Mouse (Mus musculus) layer of hippocampus, adult 2 months (tissue): ENCODE data around the gene 4833423E24Rik. TPM values are rescaled to one million over a fixed set of nuclear protein-coding genes. Genes with fewer than 3 reads are reported as not detected.

Experiments
- DNase-seq, 2 experiments: peaks; one replicate each; pipeline ENCODE4 v3.0.0; 2022; ENCODE audit warnings: low spot score in 2 of 2
- H3K27ac ChIP-seq: fragments of 200-600 bp; 2 replicates; pipeline ENCODE4 v1.8.1; 2022
- H3K4me3 ChIP-seq: fragments of 200-600 bp; 2 replicates; pipeline ENCODE4 v1.8.1; 2022; ENCODE audit warnings: mild to moderate bottlenecking
- CTCF ChIP-seq: fragments of 200-600 bp; conservative IDR thresholded peaks from 2 replicates; pipeline ENCODE4 v1.8.1; 2022; ENCODE audit warnings: antibody characterized with exemption, mild to moderate bottlenecking, moderate library complexity
- long read RNA-seq, 2 experiments: library from polyadenylated mRNA; stranded (forward); transcript quantifications; one replicate each; pipeline ENCODE4 v2.0.0; 2021; ENCODE audit warnings: borderline mapping rate in 2 of 2
- total RNA-seq, 2 experiments: library from RNA; stranded (reverse); gene quantifications; 2 replicates each; pipeline ENCODE4 v1.2.3; 2021

Gene 4833423E24Rik
- under 1 TPM; 0.15 to 0.26 TPM for total RNA-seq
- long read RNA-seq, experiment 1: 0 reads
- long read RNA-seq, experiment 2: 0 reads

DNA sequence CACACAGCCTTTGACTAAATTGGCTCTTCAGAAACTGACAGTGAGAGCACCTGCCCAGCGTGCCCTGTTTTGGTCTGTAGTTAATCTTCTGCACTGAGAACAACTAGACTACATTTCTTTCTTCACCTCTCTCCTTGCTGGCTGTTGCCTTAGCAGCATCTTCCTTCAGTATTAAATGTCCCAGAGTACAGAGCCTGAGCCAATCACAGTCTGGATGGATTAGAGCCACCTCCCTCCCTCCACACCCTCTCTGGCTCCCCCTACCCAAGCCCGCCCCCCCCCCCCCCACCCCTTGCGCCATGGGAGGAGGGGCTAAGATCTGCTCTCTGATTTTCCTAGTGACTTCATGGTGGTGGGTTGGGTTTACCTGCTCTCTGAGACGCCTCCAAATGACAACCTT is at the start of gene 4833423E24Rik:
4833423E24Rik (minus strand) TSS at position 146 of the 400 bp plus-strand sequence.
- Histone ChIP-seq H3K27ac (no peak within 1 kb of the TSS), H3K4me3 (no peak within 1 kb of the TSS)
- DNase-seq: no peak
- no peak for TF ChIP-seq CTCF

DNA sequence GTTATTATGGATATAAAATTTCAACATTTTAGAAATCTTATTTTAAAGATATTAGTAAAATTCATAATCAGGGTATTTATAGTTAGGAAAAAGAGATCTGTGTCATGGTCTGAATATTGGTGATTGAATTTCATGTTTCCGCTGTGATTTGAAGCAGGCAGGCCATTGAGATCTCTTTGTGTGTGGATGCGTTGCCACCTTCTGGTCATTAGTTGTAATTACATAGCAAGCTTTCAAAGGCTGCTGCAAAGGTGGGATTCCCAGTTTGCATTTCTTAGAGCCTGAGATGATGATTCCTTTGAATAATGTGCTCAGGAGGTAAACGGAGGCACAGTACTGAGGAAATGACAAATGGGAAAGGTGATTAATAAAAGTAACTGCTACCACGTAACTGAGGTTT is 42.4 kb upstream of the 4833423E24Rik start:
- peak; percentile 32 to 57 for DNase-seq
- peak; percentile 96 for TF ChIP-seq CTCF
- no peak overlapping the region for H3K4me3 ChIP-seq
- no peak overlapping the region for H3K27ac ChIP-seq

DNA sequence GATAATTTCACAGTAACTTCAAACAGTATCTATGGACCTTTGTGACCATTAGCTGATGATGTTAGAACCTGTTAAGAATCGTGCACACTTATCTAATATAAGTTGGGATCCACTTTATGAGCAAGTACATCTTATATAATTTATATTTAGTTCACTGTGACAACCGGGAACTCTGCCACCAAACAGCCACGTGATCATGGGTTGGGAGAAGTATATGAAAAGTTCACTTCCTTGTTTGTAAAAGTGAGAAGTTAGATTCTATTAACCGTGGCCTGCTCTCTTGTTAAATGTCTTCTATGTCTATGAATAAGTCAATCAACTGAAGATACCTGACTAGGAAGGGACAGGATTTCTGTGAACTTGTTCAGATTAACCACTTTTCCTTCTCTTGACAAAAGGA is 41.4 kb upstream of the 4833423E24Rik start:
- no peak for TF ChIP-seq CTCF
- H3K27ac ChIP-seq: no peak overlapping the region
- DNase-seq: no peak
- H3K4me3 ChIP-seq: no peak overlapping the region

DNA sequence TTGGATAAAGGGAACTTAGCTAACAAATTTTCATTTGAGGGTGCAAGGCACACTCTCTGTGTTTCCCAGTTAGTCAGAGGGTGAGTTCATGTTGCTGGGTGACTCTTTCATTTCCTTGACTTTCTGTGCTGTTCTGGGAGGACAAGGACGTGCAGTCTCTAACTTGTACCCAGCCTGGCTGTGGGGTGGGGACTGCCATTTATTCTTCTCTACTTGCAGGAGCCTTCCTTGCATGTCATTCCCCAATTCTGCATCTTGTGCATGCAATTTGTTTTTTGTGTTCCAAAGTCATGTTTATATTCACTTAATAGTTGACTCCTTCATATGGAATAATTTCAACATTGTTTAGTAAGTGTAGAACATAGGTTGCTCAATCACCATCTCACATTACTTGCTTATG is 36.0 kb upstream of the 4833423E24Rik start:
- TF ChIP-seq CTCF: no peak
- DNase-seq: no peak

DNA sequence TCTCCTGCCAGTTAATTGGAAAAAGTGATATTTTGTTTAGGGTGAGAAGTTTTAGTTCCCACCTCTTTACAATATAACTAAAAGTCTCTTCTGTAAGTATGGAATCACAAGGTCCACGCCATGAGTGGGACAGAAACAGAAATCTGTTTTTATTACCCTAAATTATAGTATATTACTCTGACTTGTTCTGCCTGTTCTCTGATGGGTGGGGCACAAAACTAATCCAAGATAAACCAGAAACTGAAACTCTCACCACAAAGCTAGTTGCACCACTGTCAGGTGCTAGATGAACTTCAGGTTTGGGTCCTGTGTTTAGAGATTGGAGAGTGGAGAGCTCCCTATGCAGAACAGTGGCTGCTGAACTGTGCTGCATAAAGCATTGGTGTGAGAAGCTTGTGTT is 15.1 kb upstream of the 4833423E24Rik start:
- H3K4me3 ChIP-seq: no peak overlapping the region
- H3K27ac ChIP-seq: no peak overlapping the region
- no peak for TF ChIP-seq CTCF
- no peak for DNase-seq

More for the DNA sequence above, 36.0 kb upstream of the 4833423E24Rik start:
- H3K27ac ChIP-seq: no peak overlapping the region
- H3K4me3 ChIP-seq: no peak overlapping the region

DNA sequence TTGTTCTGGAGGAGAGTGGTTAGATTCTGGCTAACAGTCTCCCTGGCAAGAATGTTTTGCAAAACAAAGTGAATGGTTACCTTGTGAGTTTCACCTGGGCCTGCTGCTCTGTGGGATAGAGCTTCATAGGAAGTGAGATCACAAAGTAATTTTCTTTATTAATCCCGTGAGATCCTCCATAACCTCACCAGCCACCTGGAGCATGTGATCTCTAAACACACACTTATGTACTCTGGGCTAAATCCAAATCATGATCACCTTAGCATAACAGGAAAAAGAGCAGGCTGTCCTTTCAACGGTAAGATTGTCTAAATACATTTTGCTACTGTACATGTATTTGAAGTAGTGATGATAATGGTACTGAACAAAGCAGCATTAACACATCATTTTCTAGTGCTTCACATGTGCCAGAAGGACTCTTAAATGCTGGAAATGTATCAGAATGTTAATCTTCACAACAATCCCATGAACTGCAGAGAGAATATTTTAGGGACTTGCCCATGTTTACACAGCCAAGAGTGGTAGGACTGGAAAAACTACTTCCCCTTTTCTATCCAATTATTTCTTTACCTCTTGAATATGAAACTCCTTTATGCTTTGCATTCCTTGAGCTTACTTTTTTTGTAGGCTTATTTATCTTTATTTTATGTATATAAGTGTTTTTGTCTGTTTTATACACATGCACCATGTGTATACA is 13.4 kb upstream of the 4833423E24Rik start:
- TF ChIP-seq CTCF: no peak
- H3K27ac ChIP-seq: no peak overlapping the region
- no peak overlapping the region for H3K4me3 ChIP-seq
- no peak for DNase-seq

DNA sequence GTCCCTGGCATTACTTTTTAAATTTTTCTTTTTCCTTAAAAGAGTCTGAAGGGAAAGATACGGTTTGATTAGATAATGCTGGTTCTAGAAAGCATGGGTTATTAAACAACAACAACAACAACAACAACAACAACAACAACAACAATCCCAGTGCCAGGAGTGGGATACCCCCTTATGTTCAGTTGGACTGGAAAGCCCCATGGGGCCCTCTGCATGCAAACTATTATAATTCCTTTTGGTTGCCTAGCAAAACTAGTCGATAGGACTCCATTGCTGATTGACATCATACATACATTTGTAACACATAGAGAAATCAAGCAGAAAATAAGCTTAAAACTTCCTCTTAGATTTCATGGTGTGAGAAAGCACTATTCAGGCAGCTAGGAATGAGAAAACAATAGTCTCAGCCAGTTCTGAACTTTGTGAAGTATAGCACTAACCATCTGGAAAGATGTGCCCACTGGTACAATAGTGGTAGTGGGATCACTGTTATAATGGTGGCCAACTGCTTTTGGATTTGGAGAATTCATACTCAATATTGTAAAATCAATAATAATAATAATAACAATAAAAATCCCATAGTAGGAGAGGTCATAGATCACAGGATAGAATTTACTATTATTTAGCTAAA is 4.2 kb upstream of the 4833423E24Rik start:
- no peak for DNase-seq
- Histone ChIP-seq H3K4me3 (no peak overlapping the region), H3K27ac (no peak overlapping the region)
- no peak for TF ChIP-seq CTCF

DNA sequence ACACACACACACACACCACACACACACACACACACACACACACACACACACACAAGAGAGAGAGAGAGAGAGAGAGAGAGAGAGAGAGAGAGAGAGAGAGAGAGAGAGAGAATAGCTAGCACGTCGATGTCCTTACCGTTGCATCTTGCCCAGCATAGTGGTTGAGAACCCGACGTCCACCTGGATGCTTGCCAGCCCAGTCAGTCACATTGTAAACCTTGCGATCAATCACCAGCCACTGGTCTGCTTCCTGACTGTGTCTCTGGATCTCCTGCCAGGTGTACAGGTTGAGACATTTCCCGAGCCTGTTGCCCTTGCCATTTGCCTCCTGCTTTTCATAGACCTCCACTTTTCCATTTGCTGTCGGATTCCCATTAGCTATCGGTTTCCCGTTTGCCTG is 532 bp downstream of the 4833423E24Rik start:
- H3K27ac ChIP-seq: no peak overlapping the region
- no peak overlapping the region for H3K4me3 ChIP-seq
- TF ChIP-seq CTCF: no peak
- DNase-seq: no peak

DNA sequence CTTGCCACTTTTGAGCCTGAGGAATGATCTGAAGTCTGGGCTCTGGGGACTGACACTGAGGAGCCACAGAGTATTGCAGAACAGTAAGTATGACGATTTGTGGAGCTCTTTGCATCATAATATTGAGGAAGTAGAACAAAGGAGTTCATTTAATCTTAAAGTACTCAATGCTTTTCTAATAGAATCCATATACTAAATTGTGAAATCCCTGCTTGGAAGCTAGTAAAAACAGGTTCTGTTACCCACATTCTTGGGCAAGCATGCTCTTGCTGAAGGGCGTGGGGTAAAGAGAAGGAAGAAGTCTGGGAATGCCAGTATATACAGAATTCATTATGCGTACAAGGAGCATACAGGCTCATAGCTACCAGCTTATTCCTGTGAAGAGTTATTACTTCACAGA is 8.4 kb downstream of the 4833423E24Rik start:
- H3K27ac ChIP-seq: no peak overlapping the region
- DNase-seq: no peak
- H3K4me3 ChIP-seq: no peak overlapping the region
- no peak for TF ChIP-seq CTCF

GRCm38 (mm10) chr2:85490396-85490795 is 28.4 kb downstream of the 4833423E24Rik start:
- no peak overlapping the region for H3K4me3 ChIP-seq
- no peak for TF ChIP-seq CTCF
- H3K27ac ChIP-seq: no peak overlapping the region
- no peak for DNase-seq

DNA sequence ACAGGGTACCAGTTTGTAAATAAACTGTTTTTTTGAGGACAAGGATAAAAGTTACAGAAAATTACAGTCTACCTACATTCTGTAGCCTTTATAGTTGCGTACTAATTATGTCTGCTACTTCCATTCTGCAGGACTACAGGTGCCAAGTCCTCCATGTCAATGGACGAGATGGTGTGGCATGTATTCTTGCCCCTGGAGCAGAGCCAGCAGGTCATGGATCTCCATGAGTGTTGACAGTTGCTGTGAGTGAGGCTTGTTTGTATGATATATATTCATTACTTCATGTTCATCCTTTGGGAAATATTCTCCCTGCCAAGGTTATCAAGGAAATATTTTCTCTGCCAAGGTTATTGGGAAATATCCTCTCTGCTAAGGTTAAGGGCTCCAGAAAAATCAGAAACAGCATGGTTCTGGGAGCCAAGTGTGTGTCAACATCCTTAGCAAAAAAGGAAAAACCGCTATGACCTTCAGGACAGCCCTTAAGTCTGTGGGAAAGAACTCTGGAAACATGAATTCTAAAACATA is 52.0 kb downstream of the 4833423E24Rik start:
- TF ChIP-seq CTCF: no peak
- DNase-seq: no peak
- no peak overlapping the region for H3K27ac ChIP-seq
- no peak overlapping the region for H3K4me3 ChIP-seq

GRCm38 (mm10) chr2:85443539-85443938 is 75.3 kb downstream of the 4833423E24Rik start, which contains the start of gene Olfr995:
Gene Olfr995 (minus strand): TSS chr2:85443639.
- TF ChIP-seq CTCF: no peak
- Histone ChIP-seq H3K4me3 (no peak within 1 kb of the TSS), H3K27ac (no peak within 1 kb of the TSS)
- no peak for DNase-seq

GRCm38 (mm10) chr2:85442546-85442945 is 76.3 kb downstream of the 4833423E24Rik start:
- Histone ChIP-seq H3K27ac (no peak overlapping the region), H3K4me3 (no peak overlapping the region)
- TF ChIP-seq CTCF: no peak
- no peak for DNase-seq

GRCm38 (mm10) chr2:85436351-85436750 is 82.5 kb downstream of the 4833423E24Rik start, which contains the start of gene Olfr994:
Gene Olfr994 (minus strand): TSS chr2:85436451.
- TF ChIP-seq CTCF: no peak
- no peak for DNase-seq
- Histone ChIP-seq H3K4me3 (no peak within 1 kb of the TSS), H3K27ac (no peak within 1 kb of the TSS)

Other genes starting within 250 kb of the 4833423E24Rik start
- not detected for gene Olfr987, start 179.7 kb downstream of the 4833423E24Rik start, total RNA-seq
- not detected for gene Olfr988, start 155.8 kb downstream of the 4833423E24Rik start, total RNA-seq
- gene Olfr992, start 109.6 kb downstream of the 4833423E24Rik start, total RNA-seq: not detected
- not detected for gene Olfr993, start 104.1 kb downstream of the 4833423E24Rik start, total RNA-seq
- gene Olfr994, start 82.6 kb downstream of the 4833423E24Rik start, total RNA-seq: not detected
- not detected for gene Olfr995, start 75.4 kb downstream of the 4833423E24Rik start, total RNA-seq
- not detected for gene Olfr996, start 60.2 kb upstream of the 4833423E24Rik start, total RNA-seq
- gene Olfr998, start 69.9 kb upstream of the 4833423E24Rik start, total RNA-seq: not detected
- not detected for gene Olfr1000, start 92.9 kb upstream of the 4833423E24Rik start, total RNA-seq
- not detected for gene Olfr1002, start 131.7 kb upstream of the 4833423E24Rik start, total RNA-seq
- not detected for gene Olfr154, start 145.4 kb upstream of the 4833423E24Rik start, total RNA-seq
- not detected for gene Olfr1006, start 159.7 kb upstream of the 4833423E24Rik start, total RNA-seq
- not detected for gene Olfr1008, start 170.4 kb upstream of the 4833423E24Rik start, total RNA-seq
- not detected for gene Olfr1009, start 196.4 kb upstream of the 4833423E24Rik start, total RNA-seq
- not detected for gene Olfr1012, start 243.7 kb upstream of the 4833423E24Rik start, total RNA-seq
- not detected for gene Olfr1013, start 248.1 kb upstream of the 4833423E24Rik start, total RNA-seq